Comparison of ENCODE assay signal across 20 mouse cellular contexts in genomic region chr7:97805067-97805365, GRCm38 (mm10). TPM values are rescaled to one million over a fixed set of nuclear protein-coding genes. Genes with fewer than 3 reads are reported as not detected.
DNase-seq lines count a peak whose midpoint lies in the region; ATAC-seq and TF ChIP-seq lines count a peak whose summit lies in the region.
"Had no signal": no experiment of that assay in that cellular context is flagged by ENCODE, and none has a peak within 500 bp of the region (broad histone marks: within the 10 kb centered on the region; RNA-seq: fewer than 3 reads in every experiment).

No protein-coding gene starts in this region.

- no peak overlapping the region for H3K4me3 ChIP-seq in layer of hippocampus, adult 2 months
- H3K4me3 ChIP-seq in midbrain, embryonic 12.5 days: no peak overlapping the region
- H3K4me3 ChIP-seq: megakaryocyte, embryonic 14.5 days; myocyte had no signal

- peak; percentile 39; the same call in 1 of the 2 replicates for ATAC-seq in midbrain, embryonic 12.5 days (ENCODE audit: low FRiP score, low read depth)

- H3K9ac ChIP-seq in midbrain, embryonic 12.5 days (replicated peaks): no peak overlapping the region

- peak; percentile 28 for DNase-seq in embryo, embryonic 10.5 days (ENCODE audit: low spot score)
- DNase-seq in embryo, embryonic 10 days (ENCODE audit: low spot score): no peak
- no peak for DNase-seq in layer of hippocampus, adult 2 months (ENCODE audit: low spot score in 2 of 2)
- no peak for DNase-seq in layer of hippocampus, postnatal 14 days (ENCODE audit: low spot score in 2 of 2)
- no peak for DNase-seq in right cerebral cortex, adult 2 months (ENCODE audit: low spot score in 2 of 2)
- no peak for DNase-seq in urinary bladder, postnatal 10 days (ENCODE audit: low spot score)
- no peak for DNase-seq in ovary, postnatal 14 days (ENCODE audit: low spot score)
- DNase-seq: adrenal gland, postnatal 14 days; cerebellum, postnatal 10 days; heart, postnatal 10 days; kidney, adult 18-20 months; kidney, postnatal 25 days; lung, adult 2 months had no signal

- 0 out of 2 replicates have a peak overlapping the region, but pooled peaks have one; percentile 3 for H3K4me2 ChIP-seq in midbrain, embryonic 12.5 days (replicated peaks)
- H3K4me2 ChIP-seq: heart, embryonic 11.5 days; liver, embryonic 11.5 days had no signal

- H3K9me3 ChIP-seq in midbrain, embryonic 12.5 days: no peaks in the 10 kb centered on the region
- H3K9me3 ChIP-seq: G1E had no signal

- H3K27me3 ChIP-seq in midbrain, embryonic 12.5 days: no peaks in the 10 kb centered on the region

- H3K36me3 ChIP-seq in midbrain, embryonic 12.5 days: no peaks in the 10 kb centered on the region
- H3K36me3 ChIP-seq: G1E had no signal

- TF ChIP-seq CTCF in layer of hippocampus, adult 2 months (conservative IDR thresholded peaks at IDR 0.05): no peak

- 0 out of 2 replicates have a peak overlapping the region, but pooled peaks have one; percentile 21 for H3K27ac ChIP-seq in layer of hippocampus, adult 2 months
- peak overlapping the region; percentile 88 for H3K27ac ChIP-seq in midbrain, embryonic 12.5 days (replicated peaks)
- H3K27ac ChIP-seq: stomach, postnatal 0 days had no signal

- WGBS in midbrain, embryonic 12.5 days: 23% methylated on average over 3 of the region's 3 CpGs

- H3K4me1 ChIP-seq in midbrain, embryonic 12.5 days: peaks cover 29% of the 10 kb centered on the region
- H3K4me1 ChIP-seq: megakaryocyte, embryonic 14.5 days had no signal

RNA-seq across cellular contexts. Expression of gene Pak1, which starts 16.7 kb away (rescaled TPM):
- total RNA-seq in layer of hippocampus, adult 2 months (2021): 100 to 1,000 TPM; 209 to 219 TPM
- total RNA-seq in layer of hippocampus, postnatal 14 days (2021): 100 to 1,000 TPM; 170 to 195 TPM
- 121 and 137 TPM in 2 replicates for polyA plus RNA-seq in midbrain, embryonic 12.5 days (2016; fragmentation: Nextera tagmentation; extraction: Ambion mirVana)
